Mouse (Mus musculus) heart, adult 2 months (tissue): ENCODE results near the gene Gm20388.

ENCODE experiments used
- CTCF ChIP-seq: fragments of 200-600 bp; IDR thresholded peaks from 2 replicates; pipeline ENCODE4 v1.8.1; 2022; ENCODE audit warnings: antibody characterized with exemption, mild to moderate bottlenecking, moderate library complexity
- POLR2A ChIP-seq: fragments of 200-500 bp; IDR thresholded peaks from 2 replicates; pipeline ENCODE4 v1.6.1; 2011; ENCODE audit warnings: mild to moderate bottlenecking, low read depth, low read length, control low read depth; ENCODE audit not compliant: insufficient read depth

GRCm38 (mm10) chr8:121398081-121398480, 1487.4 kb downstream of the Gm20388 start:
- TF ChIP-seq POLR2A (no peak), CTCF (no peak)
